ENCODE assay signal across 22 mouse cellular contexts in the genomic region with DNA sequence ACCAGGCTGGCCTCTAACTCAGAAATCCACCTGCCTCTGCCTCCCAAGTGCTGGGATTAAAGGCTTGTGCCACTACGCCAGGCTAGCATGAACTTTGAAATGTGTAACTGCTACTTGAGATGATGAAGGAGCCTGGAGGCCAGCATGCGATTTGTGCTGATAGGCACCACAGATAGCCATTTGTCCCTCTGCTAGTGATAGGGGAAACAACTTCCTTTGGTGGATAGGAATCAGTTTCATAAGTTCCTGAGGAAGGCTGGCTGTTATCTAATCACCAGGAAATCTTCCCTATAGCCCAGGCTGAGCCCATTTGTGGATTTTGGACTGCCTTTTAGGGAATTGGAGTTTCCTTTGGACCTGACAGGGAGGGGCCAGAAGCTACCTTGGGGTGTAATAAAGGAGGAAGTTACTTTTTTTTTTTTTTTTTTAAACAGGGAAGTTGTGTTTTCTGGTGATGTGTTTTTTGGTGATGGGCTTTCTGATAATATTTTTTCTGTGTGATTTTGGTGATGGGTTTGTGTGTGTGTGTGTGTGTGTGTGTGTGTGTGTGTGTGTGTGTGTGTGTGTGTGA. TPM values are rescaled to one million over a fixed set of nuclear protein-coding genes. Genes with fewer than 3 reads are reported as not detected.
A peak's percentile ranks its signal among the peaks of the same experiment; 100 is the strongest.
DNase-seq lines count a peak whose midpoint lies in the region; ATAC-seq and TF ChIP-seq lines count a peak whose summit lies in the region.
"Had no signal": no experiment of that assay in that cellular context is flagged by ENCODE, and none has a peak within 500 bp of the region (broad histone marks: within the 10 kb centered on the region; RNA-seq: fewer than 3 reads in every experiment).

No protein-coding gene starts in this region.

- H3K4me3 ChIP-seq in CH12.LX (replicated peaks in 1 of 3; ENCODE audit: low read depth in 2 of 3, low read length in 2 of 3, poor library complexity in 1 of 3), result no peak overlapping the region
- H3K4me3 ChIP-seq in bone marrow, adult 2 months (replicated peaks; ENCODE audit: control insufficient read depth, low read depth, low read length), result no peak overlapping the region
- no peak overlapping the region for H3K4me3 ChIP-seq in midbrain, embryonic 11.5 days (ENCODE audit: low read depth, low read length)
- H3K4me3 ChIP-seq: embryonic facial prominence, embryonic 12.5 days; forebrain, embryonic 15.5 days; hindbrain, embryonic 12.5 days had no signal

- 23% methylated on average over 2 of the region's 2 CpGs for WGBS in bone marrow, adult 2 months
- WGBS in midbrain, embryonic 11.5 days, result 89% methylated on average over 2 of the region's 2 CpGs

- no peak overlapping the region for H3K4me2 ChIP-seq in CH12.LX (ENCODE audit: insufficient read depth, low read depth, poor library complexity, severe bottlenecking)
- H3K4me2 ChIP-seq in midbrain, embryonic 11.5 days, result no peak overlapping the region
- H3K4me2 ChIP-seq: embryonic facial prominence, embryonic 12.5 days; forebrain, embryonic 15.5 days; hindbrain, embryonic 12.5 days had no signal

- DNase-seq in 416B (ENCODE audit: low read depth) (peak; percentile 90), CH12.LX (ENCODE audit: extremely low read depth) (no peak)
- DNase-seq in midbrain, embryonic 11.5 days (ENCODE audit: low spot score, missing footprints), result no peak
- DNase-seq in kidney, postnatal 36 days, result no peak
- no peak for DNase-seq in kidney, postnatal 14 days
- DNase-seq: adrenal gland, postnatal 10 days; B cell, adult 2 months; cerebellum, adult 2 months; cerebellum, postnatal 14 days; gastrocnemius, postnatal 14 days; heart, adult 11 months; heart, postnatal 10 days; heart, postnatal 4 days had no signal

- H3K27ac ChIP-seq in CH12.LX (ENCODE audit: insufficient read depth, low read depth), result no peak overlapping the region
- H3K27ac ChIP-seq in bone marrow, adult 2 months (ENCODE audit: control insufficient read depth, insufficient read depth, low read depth, low read length, poor library complexity), result peak overlapping the region; percentile 26; the same call in 1 of the 2 replicates
- no peak overlapping the region for H3K27ac ChIP-seq in midbrain, embryonic 11.5 days (ENCODE audit: low read depth, low read length)
- H3K27ac ChIP-seq: embryonic facial prominence, embryonic 12.5 days; forebrain, embryonic 15.5 days; hindbrain, embryonic 12.5 days had no signal

- H3K9me3 ChIP-seq in CH12.LX (replicated peaks; ENCODE audit: low read length), result peaks cover 23% of the 10 kb centered on the region
- H3K9me3 ChIP-seq in midbrain, embryonic 11.5 days (ENCODE audit: control insufficient read depth, low read length), result peaks cover 6% of the 10 kb centered on the region; the same call in 1 of the 2 replicates

- TF ChIP-seq CTCF in CH12.LX (conservative IDR thresholded peaks at IDR 0.05 in 1 of 2, IDR thresholded peaks at IDR 0.05 in 1 of 2; ENCODE audit: low read depth in 2 of 2, low read length in 2 of 2), result no peak
- TF ChIP-seq CTCF in bone marrow, adult 2 months (IDR thresholded peaks at IDR 0.05; ENCODE audit: control insufficient read depth, insufficient read depth, low read length), result no peak

- no peak for TF ChIP-seq POLR2A in CH12.LX (IDR thresholded peaks at IDR 0.05; ENCODE audit: low read depth, low read length)
- no peak for TF ChIP-seq POLR2A in bone marrow, adult 2 months (IDR thresholded peaks at IDR 0.05; ENCODE audit: borderline replicate concordance, control insufficient read depth, low read depth, low read length)

- dilution Hi-C loops in CH12.LX (cut with MboI; ENCODE audit: extremely low pct_ligation_motif_present, extremely low pct_unique_long_range_greater_than_20kb, low sequenced_read_pairs), result no loop called here

- ATAC-seq in megakaryocyte progenitor cell, adult 5-6 weeks (replicated peaks; ENCODE audit: poor library complexity), result peak; percentile 22; the same call in 1 of the 2 replicates
- ATAC-seq in midbrain, embryonic 11.5 days (ENCODE audit: low FRiP score), result no peak
- ATAC-seq: CD4-positive, CD25-positive, alpha-beta regulatory T cell, adult 4 months; forebrain, embryonic 15.5 days; hindbrain, embryonic 16.5 days; inflammation-experienced regulatory T-cells, adult 6 months; intestine, postnatal 0 days had no signal

- no peak for TF ChIP-seq EP300 in CH12.LX (IDR thresholded peaks at IDR 0.05; ENCODE audit: low read length)

- peaks cover 5 to 13% of the 10 kb centered on the region in 2 experiments for H3K36me3 ChIP-seq in CH12.LX (replicated peaks in 1 of 2; ENCODE audit: control insufficient read depth in 1 of 2, insufficient read depth in 1 of 2, low read length in 1 of 2)
- no peaks in the 10 kb centered on the region for H3K36me3 ChIP-seq in midbrain, embryonic 11.5 days (ENCODE audit: control insufficient read depth, insufficient read depth, low read length)
- H3K36me3 ChIP-seq: embryonic facial prominence, embryonic 12.5 days; forebrain, embryonic 15.5 days had no signal

- H3K4me1 ChIP-seq in CH12.LX (ENCODE audit: control insufficient read depth in 1 of 2, insufficient read depth in 2 of 2), result peaks cover 14 to 60% of the 10 kb centered on the region in 2 experiments
- H3K4me1 ChIP-seq in bone marrow, adult 2 months (ENCODE audit: control insufficient read depth, insufficient read depth, low read length), result peaks cover 11% of the 10 kb centered on the region
- no peaks in the 10 kb centered on the region for H3K4me1 ChIP-seq in midbrain, embryonic 11.5 days (ENCODE audit: control insufficient read depth, insufficient read depth, low read length)
- H3K4me1 ChIP-seq: embryonic facial prominence, embryonic 12.5 days; forebrain, embryonic 15.5 days; hindbrain, embryonic 12.5 days had no signal

- H3K79me2 ChIP-seq in CH12.LX (replicated peaks; ENCODE audit: control insufficient read depth, extremely low read depth, insufficient read depth, poor library complexity, severe bottlenecking), result no peaks in the 10 kb centered on the region

- no peak overlapping the region for H3K9ac ChIP-seq in CH12.LX (ENCODE audit: insufficient read depth, low read depth)
- H3K9ac ChIP-seq in midbrain, embryonic 11.5 days (ENCODE audit: low read length), result no peak overlapping the region
- H3K9ac ChIP-seq: embryonic facial prominence, embryonic 12.5 days; forebrain, embryonic 15.5 days; hindbrain, embryonic 12.5 days had no signal

- no peak for TF ChIP-seq RAD21 in CH12.LX (IDR thresholded peaks at IDR 0.05; ENCODE audit: low read depth, low read length)

- H3K27me3 ChIP-seq in CH12.LX (replicated peaks), result no peaks in the 10 kb centered on the region
- H3K27me3 ChIP-seq in midbrain, embryonic 11.5 days (ENCODE audit: control insufficient read depth, insufficient read depth, low read length), result no peaks in the 10 kb centered on the region
- H3K27me3 ChIP-seq: embryonic facial prominence, embryonic 12.5 days; forebrain, embryonic 15.5 days; hindbrain, embryonic 12.5 days had no signal

- in situ Hi-C loops in CH12.LX (cut with MboI; ENCODE audit: low pct_ligation_motif_present, low pct_unique_long_range_greater_than_20kb, low sequenced_read_pairs), result no loop called here

TF ChIP-seq in CH12.LX, 34 proteins besides CTCF, POLR2A, EP300 and RAD21:
- no peak for TF ChIP-seq MXI1 (IDR thresholded peaks at IDR 0.05; ENCODE audit: low read depth, low read length)
- TF ChIP-seq RCOR1 (conservative IDR thresholded peaks at IDR 0.05; ENCODE audit: low read depth, low read length), result no peak
- TF ChIP-seq ELF1 (IDR thresholded peaks at IDR 0.05; ENCODE audit: low read depth, low read length), result no peak
- TF ChIP-seq ZNF384 (IDR thresholded peaks at IDR 0.05; ENCODE audit: low read depth, low read length), result peak; percentile 60
- TF ChIP-seq ZC3H11A (IDR thresholded peaks at IDR 0.05; ENCODE audit: low read depth, low read length), result no peak
- TF ChIP-seq SIN3A (IDR thresholded peaks at IDR 0.05; ENCODE audit: low read length), result no peak
- TF ChIP-seq MYC (IDR thresholded peaks at IDR 0.05; ENCODE audit: low read depth, low read length), result no peak
- TF ChIP-seq CHD1 (IDR thresholded peaks at IDR 0.05; ENCODE audit: low read depth, low read length), result no peak

RNA-seq across cellular contexts. Expression of gene Chac1, which starts 8.8 kb away (rescaled TPM):
- total RNA-seq in CH12.LX (2012; rRNA removed) (47.5 and 95.6 TPM in 2 replicates), CH12.LX (2014; rRNA removed) (47.2 and 49.2 TPM in 2 replicates)
- 33.3 and 33.4 TPM in 2 replicates for polyA plus RNA-seq in CH12.LX (2012; ENCODE audit: insufficient read length, low read depth)
- 0.59 and 6.2 TPM in 2 replicates for polyA plus RNA-seq in bone marrow, adult 2 months (2011; ENCODE audit: insufficient read depth, insufficient read length, low replicate concordance, missing spikeins)
- 0.34 and 0.57 TPM in 2 replicates for total RNA-seq in megakaryocyte progenitor cell, adult 5-6 weeks (2015)
- total RNA-seq in megakaryocyte progenitor cell, adult 5-6 weeks (2017), result 0.71 and 1.3 TPM in 2 replicates
- polyA plus RNA-seq in midbrain, embryonic 11.5 days (2014; fragmentation: Nextera tagmentation; extraction: Ambion mirVana), result 0.32 and 0.37 TPM in 2 replicates
- polyA plus RNA-seq: CD4-positive, CD25-positive, alpha-beta regulatory T cell, adult 4 months; inflammation-experienced regulatory T-cells, adult 6 months had no signal

RNA-seq across cellular contexts. Expression of gene Dll4, which starts 34.2 kb away (rescaled TPM):
- total RNA-seq in CH12.LX (2012; rRNA removed) (0.13 TPM in 1 of 2 replicates, not detected in the other), CH12.LX (2014; rRNA removed) (0.12 TPM in 1 of 2 replicates, not detected in the other)
- not detected in 2 replicates for polyA plus RNA-seq in CH12.LX (2012; ENCODE audit: insufficient read length, low read depth)
- 0.25 TPM in 1 of 2 replicates, not detected in the other for polyA plus RNA-seq in bone marrow, adult 2 months (2011; ENCODE audit: insufficient read depth, insufficient read length, low replicate concordance, missing spikeins)
- 0.05 TPM in 1 of 2 replicates, not detected in the other for total RNA-seq in megakaryocyte progenitor cell, adult 5-6 weeks (2015)
- not detected in 2 replicates for total RNA-seq in megakaryocyte progenitor cell, adult 5-6 weeks (2017)
- polyA plus RNA-seq in midbrain, embryonic 11.5 days (2014; fragmentation: Nextera tagmentation; extraction: Ambion mirVana), result 3.1 and 4.0 TPM in 2 replicates
- polyA plus RNA-seq: CD4-positive, CD25-positive, alpha-beta regulatory T cell, adult 4 months; inflammation-experienced regulatory T-cells, adult 6 months had no signal
